Mouse (Mus musculus) CH12.LX (cell line): ENCODE measurements at regions not wholly inside any gene's neighbourhood (a gene's known extent, or its start where the extent isn't known, plus 50 kb on each side); places are given as distances from the start of the nearest gene placed in this dataset.

Experiments
- DNase-seq: peaks from one replicate; pipeline ENCODE4 v3.0.0-alpha.2; 2013; ENCODE audit errors: extremely low read depth
- H3K27ac ChIP-seq: 2 replicates; pipeline ENCODE4 v1.5.1; 2012; ENCODE audit warnings: low read depth, mild to moderate bottlenecking, control low read depth, moderate library complexity; ENCODE audit not compliant: insufficient read depth
- H3K27me3 ChIP-seq: replicated peaks from 2 replicates; pipeline ENCODE3; 2012; ENCODE audit warnings: inconsistent platforms
- H3K36me3 ChIP-seq, 2 experiments: replicated peaks in 1 of 2; 2 replicates each; pipeline versions ENCODE3 to v1.6.1; 2012; ENCODE audit warnings: inconsistent platforms in 1 of 2, low read length in 1 of 2, mild to moderate bottlenecking in 1 of 2, mixed read lengths in 1 of 2, moderate library complexity in 1 of 2; ENCODE audit not compliant: control insufficient read depth in 1 of 2, insufficient read depth in 1 of 2
- H3K4me1 ChIP-seq, 2 experiments: 2 replicates each; pipeline ENCODE4 v1.6.1; 2012; ENCODE audit warnings: inconsistent platforms in 1 of 2, moderate library complexity in 1 of 2; ENCODE audit not compliant: insufficient read depth in 2 of 2, control insufficient read depth in 1 of 2
- H3K4me2 ChIP-seq: 2 replicates; pipeline ENCODE4 v1.6.1; 2012; ENCODE audit warnings: low read depth, mild to moderate bottlenecking, control low read depth; ENCODE audit not compliant: poor library complexity, insufficient read depth, severe bottlenecking
- H3K4me3 ChIP-seq, 3 experiments: fragments of 150-350 bp in 1 of 3; sonication (generic) in 1 of 3; replicated peaks in 1 of 3; 2 replicates each; pipeline versions ENCODE3 to v1.5.1; 2011 to 2012; ENCODE audit warnings: low read depth in 2 of 3, low read length in 2 of 3, mild to moderate bottlenecking in 2 of 3, moderate library complexity in 2 of 3, control low read depth in 1 of 3, improper control_type of control experiment in 1 of 3, inconsistent platforms in 1 of 3, mixed read lengths in 1 of 3; ENCODE audit not compliant: poor library complexity in 1 of 3
- H3K79me2 ChIP-seq: replicated peaks from 2 replicates; pipeline ENCODE4 v1.6.1; 2012; ENCODE audit warnings: mild to moderate bottlenecking, moderate library complexity; ENCODE audit not compliant: control insufficient read depth, poor library complexity, insufficient read depth, severe bottlenecking; ENCODE audit errors: extremely low read depth
- H3K9ac ChIP-seq: 2 replicates; pipeline ENCODE4 v1.6.1; 2012; ENCODE audit warnings: low read depth, mild to moderate bottlenecking, control low read depth, moderate library complexity; ENCODE audit not compliant: insufficient read depth
- H3K9me3 ChIP-seq: replicated peaks from 2 replicates; pipeline ENCODE3; 2012; ENCODE audit warnings: low read length, inconsistent platforms, mixed read lengths
- BHLHE40 ChIP-seq: IDR thresholded peaks from 2 replicates; pipeline ENCODE4 v1.6.1; 2011; ENCODE audit warnings: mild to moderate bottlenecking, low read depth, low read length, improper control_type of control experiment
- CHD2 ChIP-seq: IDR thresholded peaks from 2 replicates; pipeline ENCODE4 v1.6.1; 2011; ENCODE audit warnings: low read length, improper control_type of control experiment
- CTCF ChIP-seq, 2 experiments: IDR thresholded peaks in 1 of 2; conservative IDR thresholded peaks in 1 of 2; 2 replicates each; pipeline ENCODE4 v1.5.1; 2011 to 2012; ENCODE audit warnings: low read depth in 2 of 2, low read length in 2 of 2, improper control_type of control experiment in 1 of 2, inconsistent platforms in 1 of 2, mild to moderate bottlenecking in 1 of 2, moderate library complexity in 1 of 2
- E2F4 ChIP-seq: IDR thresholded peaks from 2 replicates; pipeline ENCODE4 v1.6.1; 2011; ENCODE audit warnings: low read depth, low read length, improper control_type of control experiment; ENCODE audit not compliant: insufficient replicate concordance
- ELF1 ChIP-seq: IDR thresholded peaks from 2 replicates; pipeline ENCODE4 v1.6.1; 2014; ENCODE audit warnings: low read depth, mild to moderate bottlenecking, inconsistent platforms, low read length, improper control_type of control experiment
- EP300 ChIP-seq: IDR thresholded peaks from 2 replicates; pipeline ENCODE4 v1.6.1; 2011; ENCODE audit warnings: low read length, improper control_type of control experiment
- ETS1 ChIP-seq: conservative IDR thresholded peaks from 2 replicates; pipeline ENCODE4 v1.6.1; 2012; ENCODE audit warnings: low read depth, mild to moderate bottlenecking, inconsistent platforms, low read length, improper control_type of control experiment, moderate library complexity
- HCFC1 ChIP-seq: IDR thresholded peaks from 2 replicates; pipeline ENCODE4 v1.6.1; 2012; ENCODE audit warnings: low read depth, mild to moderate bottlenecking, inconsistent platforms, low read length, improper control_type of control experiment
- IRF4 ChIP-seq: IDR thresholded peaks from 2 replicates; pipeline ENCODE4 v1.6.1; 2014; ENCODE audit warnings: low read depth, mild to moderate bottlenecking, inconsistent platforms, low read length, improper control_type of control experiment
- JUN ChIP-seq: IDR thresholded peaks from 2 replicates; pipeline ENCODE4 v1.6.1; 2011; ENCODE audit warnings: low read depth, mild to moderate bottlenecking, low read length, improper control_type of control experiment, moderate library complexity; ENCODE audit not compliant: insufficient read depth
- JUND ChIP-seq: conservative IDR thresholded peaks from 2 replicates; pipeline ENCODE4 v1.6.1; 2011; ENCODE audit warnings: low read depth, low read length, improper control_type of control experiment
- MAFK ChIP-seq: IDR thresholded peaks from 2 replicates; pipeline ENCODE4 v1.6.1; 2011; ENCODE audit warnings: low read length, improper control_type of control experiment; ENCODE audit not compliant: insufficient replicate concordance
- MAX ChIP-seq: IDR thresholded peaks from 2 replicates; pipeline ENCODE4 v1.6.1; 2011; ENCODE audit warnings: low read length, improper control_type of control experiment
- MAZ ChIP-seq: IDR thresholded peaks from 2 replicates; pipeline ENCODE4 v1.6.1; 2012; ENCODE audit warnings: low read depth, mild to moderate bottlenecking, inconsistent platforms, low read length, improper control_type of control experiment, moderate library complexity
- MEF2A ChIP-seq: IDR thresholded peaks from 2 replicates; pipeline ENCODE4 v1.6.1; 2014; ENCODE audit warnings: low read depth, mild to moderate bottlenecking, inconsistent platforms, low read length, improper control_type of control experiment, borderline replicate concordance
- MXI1 ChIP-seq: IDR thresholded peaks from 2 replicates; pipeline ENCODE4 v1.6.1; 2011; ENCODE audit warnings: mild to moderate bottlenecking, low read depth, low read length, improper control_type of control experiment
- MYC ChIP-seq: IDR thresholded peaks from 2 replicates; pipeline ENCODE4 v1.6.1; 2011; ENCODE audit warnings: low read depth, mild to moderate bottlenecking, improper control_type of control experiment, low read length
- NRF1 ChIP-seq: IDR thresholded peaks from 2 replicates; pipeline ENCODE4 v1.6.1; 2014; ENCODE audit warnings: low read depth, mild to moderate bottlenecking, inconsistent platforms, low read length, improper control_type of control experiment, moderate library complexity
- PAX5 ChIP-seq: IDR thresholded peaks from 2 replicates; pipeline ENCODE4 v1.6.1; 2012; ENCODE audit warnings: low read length, inconsistent platforms, mixed read lengths
- POLR2A ChIP-seq: IDR thresholded peaks from 2 replicates; pipeline ENCODE4 v1.6.1; 2011; ENCODE audit warnings: low read depth, mild to moderate bottlenecking, improper control_type of control experiment, low read length
- POLR2AphosphoS2 ChIP-seq: IDR thresholded peaks from 2 replicates; pipeline ENCODE4 v1.6.1; 2011; ENCODE audit warnings: low read depth, low read length, improper control_type of control experiment
- RAD21 ChIP-seq: IDR thresholded peaks from 2 replicates; pipeline ENCODE4 v1.6.1; 2011; ENCODE audit warnings: low read depth, mild to moderate bottlenecking, low read length, improper control_type of control experiment, moderate library complexity
- RCOR1 ChIP-seq: conservative IDR thresholded peaks from 2 replicates; pipeline ENCODE4 v1.6.1; 2012; ENCODE audit warnings: low read depth, mild to moderate bottlenecking, inconsistent platforms, low read length, improper control_type of control experiment
- SIN3A ChIP-seq: IDR thresholded peaks from 2 replicates; pipeline ENCODE4 v1.6.1; 2012; ENCODE audit warnings: low read length, improper control_type of control experiment, inconsistent platforms
- SMC3 ChIP-seq: IDR thresholded peaks from 2 replicates; pipeline ENCODE4 v1.6.1; 2011; ENCODE audit warnings: low read depth, low read length, improper control_type of control experiment
- TCF12 ChIP-seq: IDR thresholded peaks from 2 replicates; pipeline ENCODE4 v1.6.1; 2014; ENCODE audit warnings: low read depth, mild to moderate bottlenecking, inconsistent platforms, low read length, improper control_type of control experiment
- UBTF ChIP-seq: IDR thresholded peaks from 2 replicates; pipeline ENCODE4 v1.6.1; 2012; ENCODE audit warnings: low read depth, mild to moderate bottlenecking, inconsistent platforms, low read length, improper control_type of control experiment, moderate library complexity
- USF1 ChIP-seq: IDR thresholded peaks from 2 replicates; pipeline ENCODE4 v1.6.1; 2014; ENCODE audit warnings: low read depth, mild to moderate bottlenecking, inconsistent platforms, low read length, improper control_type of control experiment
- ZC3H11A ChIP-seq: IDR thresholded peaks from 2 replicates; pipeline ENCODE4 v1.6.1; 2012; ENCODE audit warnings: low read depth, mild to moderate bottlenecking, inconsistent platforms, low read length, improper control_type of control experiment
- ZMIZ1 ChIP-seq: IDR thresholded peaks from 2 replicates; pipeline ENCODE4 v1.6.1; 2012; ENCODE audit warnings: low read depth, mild to moderate bottlenecking, inconsistent platforms, low read length, improper control_type of control experiment
- ZNF384 ChIP-seq: IDR thresholded peaks from 2 replicates; pipeline ENCODE4 v1.6.1; 2012; ENCODE audit warnings: low read depth, low read length, improper control_type of control experiment, inconsistent platforms
- dilution Hi-C: fragments of 300-500 bp; cut with MboI; formaldehyde crosslinking; loops from 2 replicates; pipeline ENCODE4 v1.14.3; 2020; ENCODE audit warnings: low sequenced_read_pairs; ENCODE audit not compliant: extremely low pct_unique_long_range_greater_than_20kb, extremely low pct_ligation_motif_present
- in situ Hi-C: fragments of 300-500 bp; cut with MboI; formaldehyde crosslinking; loops from 3 replicates; pipeline ENCODE4 v1.14.3; 2019; ENCODE audit warnings: low sequenced_read_pairs, low pct_ligation_motif_present, low pct_unique_long_range_greater_than_20kb, mixed read lengths

GRCm38 (mm10) chr1:184621950-184622349 is 110.5 kb downstream of the Hlx start:
- Histone ChIP-seq H3K9me3 (no peaks in the 10 kb centered on the region), H3K79me2 (no peaks in the 10 kb centered on the region), H3K36me3 (no peaks in the 10 kb centered on the region), H3K4me3 (no peak overlapping the region), H3K27me3 (no peaks in the 10 kb centered on the region), H3K9ac (no peak overlapping the region), H3K4me2 (no peak overlapping the region), H3K4me1 (peaks cover 2 to 15% of the 10 kb centered on the region in 2 experiments; a peak in 2 of 4 replicates), H3K27ac (no peak overlapping the region)
- TF ChIP-seq EP300 (no peak), E2F4 (no peak), IRF4 (no peak), ZNF384 (no peak), ZC3H11A (no peak), MAZ (no peak), CTCF (conservative IDR thresholded peaks at IDR 0.05 in 1 of 2, IDR thresholded peaks at IDR 0.05 in 1 of 2; ENCODE audit: low read depth in 2 of 2, low read length in 2 of 2) (no peak), MAX (no peak), ELF1 (no peak), POLR2AphosphoS2 (no peak), MYC (no peak), JUN (no peak)
- in situ Hi-C loops: no loop called here
- DNase-seq: no peak
- dilution Hi-C loops: no loop called here

- H3K4me3 ChIP-seq: no peak overlapping the region
- H3K36me3 ChIP-seq: no peaks in the 10 kb centered on the region
- H3K9me3 ChIP-seq: peaks cover 3% of the 10 kb centered on the region
- dilution Hi-C loops (no loop called here), in situ Hi-C loops (no loop called here)
- H3K9ac ChIP-seq: no peak overlapping the region
- no peak overlapping the region for H3K4me2 ChIP-seq
- peaks cover 5 to 33% of the 10 kb centered on the region in 2 experiments for H3K4me1 ChIP-seq
- no peaks in the 10 kb centered on the region for H3K79me2 ChIP-seq
- H3K27me3 ChIP-seq: no peaks in the 10 kb centered on the region
- no peak overlapping the region for H3K27ac ChIP-seq
- DNase-seq: peak; percentile 36
- no peak; the same call in 1 of the 2 replicates for TF ChIP-seq HCFC1
- TF ChIP-seq MAFK: 0 out of 2 replicates have a peak, but pooled peaks have one; percentile 41
- no peak for TF ChIP-seq TCF12
- TF ChIP-seq MAZ: no peak
- no peak for TF ChIP-seq ZC3H11A
- TF ChIP-seq CTCF (conservative IDR thresholded peaks at IDR 0.05 in 1 of 2, IDR thresholded peaks at IDR 0.05 in 1 of 2; ENCODE audit: low read depth in 2 of 2, low read length in 2 of 2): no peak
- TF ChIP-seq RAD21: no peak
- TF ChIP-seq ZMIZ1: no peak
- TF ChIP-seq USF1: no peak
- TF ChIP-seq POLR2A: no peak
- TF ChIP-seq SMC3: no peak
- TF ChIP-seq CHD2: peak; percentile 21; the same call in 1 of the 2 replicates
- no peak for TF ChIP-seq MEF2A
- TF ChIP-seq JUN: peak; percentile 55; the same call in 1 of the 2 replicates
- TF ChIP-seq ELF1: no peak
- TF ChIP-seq ZNF384: 0 out of 2 replicates have a peak, but pooled peaks have one; percentile 12
- TF ChIP-seq EP300: peak; percentile 21; the same call in 1 of the 2 replicates
- TF ChIP-seq NRF1: no peak
- no peak for TF ChIP-seq SIN3A
- 0 out of 2 replicates have a peak, but pooled peaks have one; percentile 31 for TF ChIP-seq JUND
- TF ChIP-seq MAX: no peak
- TF ChIP-seq ETS1: no peak
- TF ChIP-seq RCOR1: no peak
- TF ChIP-seq IRF4: no peak; the same call in 1 of the 2 replicates
- TF ChIP-seq UBTF: no peak
- no peak for TF ChIP-seq MXI1
- no peak for TF ChIP-seq PAX5
- TF ChIP-seq E2F4: no peak
- 0 out of 2 replicates have a peak, but pooled peaks have one; percentile 8 for TF ChIP-seq BHLHE40
These were observed 114.5 kb downstream of the Hlx start for GRCm38 (mm10) chr1:184617853-184618454.
